Mouse (Mus musculus) urinary bladder, postnatal 10 days (tissue): ENCODE data around the gene Pigt.

Source experiments
- DNase-seq: peaks from one replicate; pipeline ENCODE4 v3.0.0; 2022; ENCODE audit warnings: low spot score

The Pigt gene

DNA sequence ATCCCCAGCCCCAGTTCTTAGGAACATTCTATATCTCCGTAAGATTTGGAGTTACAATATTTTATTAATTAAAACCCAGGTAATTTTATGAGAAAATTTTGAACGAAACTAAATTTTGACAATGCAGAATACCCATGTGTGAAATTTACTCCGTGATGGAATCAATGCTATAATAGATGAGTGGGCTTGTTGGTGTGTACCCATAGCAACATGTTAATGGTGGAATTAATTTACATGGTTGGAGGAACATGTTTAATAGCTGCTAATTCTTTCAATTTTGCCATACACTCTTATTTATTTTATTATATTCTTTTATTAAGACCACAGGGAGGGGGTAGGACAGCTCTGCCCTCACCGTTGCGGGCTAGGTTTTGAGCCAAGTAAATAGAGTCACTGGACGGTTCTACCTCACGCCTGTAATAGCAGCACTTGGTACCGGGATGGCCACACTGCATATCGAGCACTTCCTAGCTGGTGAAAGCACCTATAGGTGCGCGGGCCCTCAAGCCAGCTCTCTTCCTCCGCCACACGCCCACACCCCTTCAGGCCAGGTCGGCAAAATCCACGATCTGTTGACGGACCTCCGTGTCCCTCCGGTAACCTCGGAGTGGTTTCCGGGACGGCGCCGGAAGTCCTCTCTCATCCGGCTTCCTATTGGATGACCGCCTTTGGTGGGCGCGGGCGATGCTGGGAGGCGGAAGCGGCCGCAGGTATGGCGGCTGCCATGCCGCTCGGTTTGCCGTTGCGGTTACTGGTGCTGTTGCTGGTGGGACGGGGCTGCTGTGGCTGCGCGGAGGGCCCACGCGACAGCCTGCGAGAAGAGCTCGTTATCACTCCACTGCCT lies at the start of gene Pigt:
Gene Pigt (plus strand): TSS at position 674 of the 844 bp plus-strand sequence.
- DNase-seq = peak; percentile 57

DNA sequence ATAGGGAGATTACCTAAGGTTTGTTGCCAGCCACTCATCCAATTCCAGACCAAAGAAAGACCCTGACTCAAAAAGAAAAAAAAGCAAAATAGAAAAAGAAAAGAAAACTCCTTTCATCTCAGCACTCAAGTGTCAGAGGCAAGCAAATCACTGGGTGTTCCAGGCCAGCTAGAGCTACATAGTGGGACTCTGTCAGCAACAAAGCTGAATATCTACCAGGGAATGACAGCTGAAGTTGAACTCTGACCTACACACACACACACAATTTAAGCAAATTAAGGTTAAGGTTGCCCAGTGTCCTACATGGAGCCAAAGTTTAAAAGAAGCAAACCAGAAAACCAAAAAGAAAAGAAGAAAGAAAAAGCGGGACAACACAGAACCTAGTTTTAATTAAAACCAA lies 49.2 kb upstream of the Pigt start:
- no peak for DNase-seq

DNA sequence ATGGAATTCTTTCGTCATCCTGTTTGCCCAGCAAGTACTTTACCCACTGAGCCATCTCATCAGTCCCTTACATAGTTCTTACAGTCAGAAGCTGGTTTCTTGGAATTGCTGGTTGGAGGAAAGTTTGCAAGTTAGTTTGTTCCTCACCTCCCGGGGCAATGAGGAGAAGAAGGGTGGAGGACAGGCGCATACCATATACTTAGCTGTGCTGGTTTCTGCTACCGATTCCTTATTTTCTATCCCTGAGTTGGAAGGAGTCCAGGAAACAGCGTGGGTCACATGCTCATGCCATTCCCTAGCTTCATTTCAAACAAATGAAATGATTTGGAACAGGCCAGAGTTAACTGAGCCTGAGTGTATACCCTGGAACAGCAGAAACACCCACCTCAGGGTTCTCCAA lies 48.4 kb upstream of the Pigt start:
- no peak for DNase-seq

DNA sequence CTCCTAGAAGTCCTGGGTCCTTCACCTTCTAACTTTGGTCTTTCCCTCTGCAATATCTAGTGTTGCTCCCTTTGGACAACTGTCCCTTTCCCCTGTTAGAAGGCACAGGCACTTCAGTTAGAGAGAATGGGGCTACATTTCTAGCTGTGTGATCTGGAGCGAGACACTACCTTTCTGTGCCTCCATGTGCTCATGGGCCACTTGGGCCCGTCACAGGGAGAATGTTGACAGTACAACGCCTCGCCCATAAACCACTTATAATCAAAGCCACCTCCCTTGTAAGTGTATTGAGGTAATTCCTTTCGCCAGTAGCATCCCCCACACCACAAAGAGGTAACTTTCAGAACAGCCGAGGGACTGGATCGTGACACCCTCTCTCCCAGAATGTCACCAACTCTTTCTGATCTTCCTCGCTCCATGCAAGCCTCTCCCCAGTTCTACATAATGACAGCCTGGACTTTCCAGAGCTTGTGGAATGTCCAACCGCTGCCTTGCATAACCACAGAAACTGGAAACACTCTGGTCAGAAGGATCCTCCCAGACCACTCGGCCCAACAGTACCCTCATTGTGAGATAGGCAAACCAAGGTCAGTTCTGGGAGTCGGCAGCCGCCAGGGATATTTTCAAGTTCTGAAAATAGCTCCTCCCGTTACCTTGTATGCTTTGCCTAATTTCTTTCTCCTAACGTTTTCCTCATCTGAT lies 47.8 kb upstream of the Pigt start:
- DNase-seq = no peak

DNA sequence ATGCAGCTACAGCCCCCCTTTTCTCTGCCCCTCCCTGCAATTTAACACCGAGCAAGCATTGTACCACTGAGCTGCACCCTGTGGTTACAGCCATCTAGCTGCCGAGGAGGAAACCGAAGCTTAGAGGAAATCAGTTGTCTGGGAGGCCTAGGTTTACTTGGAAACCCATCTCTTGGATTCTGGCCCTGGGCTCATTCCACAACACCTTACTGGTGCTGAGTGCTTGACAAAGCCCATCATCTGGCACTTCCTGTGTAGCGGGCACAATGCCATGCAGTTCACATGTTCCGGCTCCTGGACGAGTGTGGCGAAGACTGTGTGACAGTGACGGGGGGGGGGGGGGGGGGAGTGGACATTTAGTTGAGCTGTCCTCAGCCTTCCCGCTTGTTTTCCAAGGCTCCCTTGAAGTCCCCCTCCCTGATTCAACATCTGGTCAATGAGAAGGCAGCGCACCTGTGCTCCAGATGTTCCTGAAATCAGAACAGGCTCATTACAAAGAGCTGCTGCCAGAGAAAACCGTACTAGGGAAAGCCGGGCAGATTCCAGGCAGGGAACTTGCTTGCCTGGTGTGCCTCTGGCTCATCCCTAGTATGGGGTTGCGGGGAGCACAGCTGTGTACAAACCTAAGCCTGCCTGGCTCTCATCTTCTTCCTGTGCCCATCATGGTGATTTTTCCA lies 45.2 kb upstream of the Pigt start:
- DNase-seq = no peak

DNA sequence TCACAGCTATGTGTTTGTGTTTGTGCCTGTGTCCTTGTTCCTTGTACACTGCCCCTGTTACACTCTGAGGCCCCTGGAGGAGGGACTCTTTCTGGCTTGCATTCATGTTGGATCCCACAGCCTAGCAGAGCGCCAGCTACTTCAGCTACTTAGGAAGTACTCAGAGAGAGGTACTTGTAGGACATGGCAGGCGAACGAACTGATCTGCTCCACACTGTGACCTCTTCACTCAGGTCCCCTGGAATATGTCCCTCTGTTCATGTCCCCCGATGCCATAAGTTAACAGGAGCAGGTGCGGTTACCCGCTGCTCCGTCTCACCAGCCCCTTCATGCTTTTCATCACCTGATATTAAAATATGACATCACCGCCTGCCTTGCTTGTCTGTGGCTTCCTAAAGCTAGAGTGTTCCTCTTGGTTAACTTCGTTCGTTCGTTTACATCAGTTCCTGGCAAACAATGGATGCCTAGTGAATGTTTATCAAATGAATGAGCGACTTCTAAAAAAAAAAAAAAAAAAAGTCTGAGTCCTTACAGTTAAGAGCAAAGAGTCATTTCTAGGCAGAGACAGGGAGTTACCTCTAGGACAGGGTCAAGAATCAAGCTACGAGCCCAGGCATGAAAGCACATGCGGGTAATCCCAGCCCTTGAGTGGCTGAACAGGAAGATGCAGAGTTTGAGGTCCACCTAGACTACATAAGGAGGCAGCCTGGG lies 44.1 kb upstream of the Pigt start:
- no peak for DNase-seq

DNA sequence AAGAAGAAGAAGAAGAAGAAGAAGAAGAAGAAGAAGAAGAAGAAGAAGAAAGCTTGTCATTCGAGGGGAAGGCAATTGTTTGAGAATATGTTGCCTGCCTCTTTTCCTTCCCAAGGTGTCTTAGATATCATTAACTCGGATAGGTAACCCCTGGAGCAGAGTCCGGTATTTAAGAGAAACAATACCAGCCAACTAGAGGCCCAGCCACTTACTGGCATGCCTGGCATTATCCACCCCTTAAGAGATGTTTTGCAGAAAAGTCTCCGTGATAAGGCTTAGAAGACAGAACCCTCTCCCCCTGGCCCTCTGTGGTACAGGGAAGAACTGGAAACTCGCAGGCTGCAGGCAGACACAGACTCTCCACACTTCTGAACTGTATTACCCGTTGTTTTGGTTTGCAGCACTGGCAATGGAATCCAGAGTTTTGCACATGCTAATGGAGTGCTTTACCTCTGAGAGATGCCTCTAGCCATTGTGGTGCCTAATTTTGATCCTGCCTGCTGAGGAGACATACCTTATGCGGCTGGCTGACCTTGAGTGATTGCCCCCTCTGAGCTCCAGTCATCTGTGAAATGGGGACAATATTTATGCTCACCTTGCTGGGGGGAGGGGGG lies 43.3 kb upstream of the Pigt start:
- DNase-seq = no peak

DNA sequence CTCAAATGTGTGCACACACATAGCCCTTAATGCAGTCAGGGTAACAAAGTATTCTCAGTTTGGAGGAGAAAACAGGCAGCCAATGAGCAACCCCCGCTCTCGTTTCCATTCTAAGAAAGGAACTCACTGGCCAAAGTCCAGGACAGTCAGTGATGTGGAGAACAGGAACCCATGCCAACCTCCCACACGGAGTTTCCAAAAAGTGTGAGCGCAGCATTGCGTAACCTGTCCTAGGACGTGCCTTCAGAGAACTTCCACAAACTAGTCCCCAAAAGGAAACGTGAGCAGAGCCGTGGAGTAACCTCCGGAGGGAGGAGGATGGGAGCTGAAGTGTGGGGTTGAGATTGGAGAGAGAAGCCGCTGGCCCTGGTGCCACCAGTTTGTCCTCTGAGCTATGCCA lies 42.5 kb upstream of the Pigt start:
- no peak for DNase-seq

DNA sequence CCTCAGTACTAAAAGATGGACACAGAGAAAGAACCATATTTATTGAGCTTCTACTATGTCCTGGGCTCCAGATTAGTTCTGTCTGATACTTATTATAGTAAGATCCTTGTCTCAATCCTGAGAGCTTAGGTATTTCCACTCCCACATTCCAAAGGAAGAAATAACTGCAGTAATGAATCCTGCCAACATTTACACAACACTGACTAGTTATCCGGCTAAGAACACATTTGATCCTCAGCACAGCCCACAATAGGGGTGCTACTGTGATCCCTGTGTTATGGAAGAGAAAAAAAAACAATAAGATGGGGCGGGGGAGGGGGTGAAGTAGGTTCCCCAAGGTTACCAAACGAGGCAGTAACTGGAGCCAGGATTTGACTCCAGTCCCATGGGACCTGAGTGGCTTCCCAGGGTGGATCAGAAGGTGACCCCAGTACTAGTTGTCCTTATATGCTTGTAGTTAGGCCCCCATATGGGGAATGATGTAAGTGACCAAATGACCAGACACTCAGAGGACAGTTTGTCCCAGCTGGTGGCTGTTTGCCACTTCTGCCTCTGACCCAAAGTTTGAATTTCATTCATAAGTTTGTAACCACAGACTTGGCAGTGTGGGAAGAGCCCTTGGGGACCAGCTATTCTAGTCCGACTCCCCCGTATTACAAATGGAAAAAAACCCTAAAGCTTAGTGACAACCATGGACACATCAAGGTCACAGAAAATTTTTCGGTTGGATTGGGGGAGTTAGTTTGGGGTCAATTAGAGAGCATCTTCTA lies 41.7 kb upstream of the Pigt start:
- no peak for DNase-seq

DNA sequence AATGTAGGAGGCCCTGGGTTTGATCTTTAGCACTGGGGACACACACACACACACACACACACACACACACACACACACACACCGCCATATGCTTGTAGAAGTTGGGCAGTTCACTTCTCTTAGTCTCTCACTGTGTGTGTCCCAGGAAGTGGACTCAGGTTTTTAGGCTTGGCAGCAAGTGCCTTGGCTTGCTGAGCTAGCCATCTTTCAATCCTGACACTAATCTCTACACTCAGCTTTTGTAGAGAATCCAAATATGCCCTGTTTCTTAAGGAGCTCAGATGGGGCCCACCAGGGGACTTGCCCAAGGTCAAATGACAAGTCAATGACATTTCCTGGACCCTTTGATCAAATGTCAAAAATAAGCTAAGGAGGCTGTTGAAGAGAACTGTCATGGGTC lies 40.9 kb upstream of the Pigt start:
- no peak for DNase-seq

DNA sequence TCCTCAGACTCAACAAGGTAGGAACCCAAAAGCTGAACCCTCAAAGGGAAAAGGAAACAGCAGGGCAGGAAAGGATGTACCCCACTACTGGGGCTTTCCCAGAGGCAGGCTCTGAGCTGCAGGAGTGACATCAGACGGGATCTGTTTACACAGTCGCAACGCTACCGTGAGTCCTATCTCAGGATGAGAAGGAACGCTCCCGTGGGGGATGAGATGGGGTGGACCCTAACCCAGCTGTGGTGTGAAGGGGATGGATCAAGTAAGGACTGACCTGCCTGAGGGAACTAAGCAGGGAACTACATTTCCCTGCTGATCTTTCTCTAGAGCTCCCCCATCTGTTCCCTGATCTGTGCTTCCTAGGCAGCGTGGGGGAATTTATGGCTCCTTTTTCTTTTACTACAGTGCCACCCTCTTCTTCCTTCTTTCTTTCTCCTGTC lies 40.4 kb upstream of the Pigt start, which contains the start of gene Sys1:
Gene Sys1 (plus strand): TSS at position 101 of the 437 bp plus-strand sequence.
- no peak for DNase-seq

DNA sequence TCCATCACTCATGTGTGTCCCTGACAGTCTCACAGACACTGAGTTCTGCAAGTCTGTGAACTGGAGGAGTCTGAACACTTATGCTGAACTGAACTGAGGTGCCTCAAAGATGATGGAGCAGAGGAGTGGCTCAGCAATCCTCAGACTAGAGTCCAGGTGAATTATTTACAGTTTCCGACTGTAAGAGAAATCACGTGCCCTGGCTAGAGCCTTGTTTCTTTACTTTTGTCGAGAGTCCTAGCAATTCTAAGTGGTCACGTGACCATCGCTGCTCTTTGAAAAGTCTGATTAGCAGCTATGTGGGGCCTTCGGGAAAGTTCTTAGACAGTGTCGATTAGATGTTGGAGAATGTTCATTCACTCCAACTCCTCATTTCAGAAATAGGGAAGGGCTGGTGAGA lies 39.4 kb upstream of the Pigt start:
- DNase-seq = no peak

DNA sequence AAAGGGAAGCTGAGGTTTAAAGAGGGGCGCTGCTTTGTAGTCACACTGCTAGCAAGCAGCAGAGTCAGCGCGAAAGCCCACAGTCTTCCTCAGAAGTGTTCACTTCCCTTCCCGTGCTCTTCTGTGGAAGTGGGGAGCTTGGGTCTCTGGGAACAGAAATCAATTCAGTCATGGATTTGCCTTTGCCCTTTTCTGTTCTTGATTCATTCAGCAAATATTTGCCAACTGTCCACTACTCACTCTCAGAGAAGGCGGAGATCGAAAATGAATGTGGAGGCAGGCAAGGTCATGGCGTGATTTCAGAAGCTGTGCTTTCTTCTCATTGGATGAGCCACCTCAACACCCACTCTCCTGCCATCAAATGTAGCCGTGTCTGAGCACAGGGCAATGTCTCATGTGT lies 38.8 kb upstream of the Pigt start:
- DNase-seq = no peak

DNA sequence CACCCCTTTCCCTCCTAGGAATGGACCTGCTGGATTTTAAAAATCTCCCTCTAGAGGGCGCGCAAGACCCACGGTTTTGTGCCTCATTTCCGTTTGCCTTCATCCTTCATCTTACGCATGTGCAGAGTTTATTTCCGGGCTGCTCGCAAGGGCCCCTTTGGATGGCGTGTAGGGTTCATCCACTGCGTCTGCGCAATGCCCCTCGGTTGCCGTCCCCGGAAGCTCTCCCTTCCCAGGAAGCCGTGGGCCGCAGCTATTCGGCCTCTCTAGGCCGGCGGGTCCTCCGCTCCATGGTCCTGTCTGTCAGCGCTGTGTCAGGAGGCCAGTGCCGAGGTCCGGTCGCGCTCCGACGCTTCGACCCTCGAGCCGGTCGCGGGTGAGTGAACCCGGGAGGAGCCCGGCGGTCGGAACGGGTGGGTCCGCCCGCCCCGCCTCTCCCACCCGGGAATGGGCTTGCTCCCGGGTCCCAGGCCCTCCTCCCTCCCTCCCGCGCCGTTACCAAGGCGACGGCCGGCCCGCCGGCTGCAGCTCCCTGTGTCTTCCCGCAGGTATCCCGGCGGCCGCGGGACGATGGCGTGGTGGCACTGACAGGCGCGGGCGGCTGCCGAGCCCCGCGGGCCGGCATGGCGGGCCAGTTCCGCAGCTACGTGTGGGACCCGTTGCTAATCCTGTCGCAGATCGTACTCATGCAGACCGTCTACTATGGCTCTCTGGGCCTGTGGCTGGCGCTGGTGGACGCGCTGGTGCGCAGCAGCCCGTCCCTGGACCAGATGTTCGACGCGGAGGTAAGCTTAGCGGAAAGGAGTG lies 36.4 kb upstream of the Pigt start, which contains the start of gene Gm20458:
Gene Gm20458 (plus strand): TSS at position 223 of the 807 bp plus-strand sequence.
- DNase-seq = peak; percentile 79

DNA sequence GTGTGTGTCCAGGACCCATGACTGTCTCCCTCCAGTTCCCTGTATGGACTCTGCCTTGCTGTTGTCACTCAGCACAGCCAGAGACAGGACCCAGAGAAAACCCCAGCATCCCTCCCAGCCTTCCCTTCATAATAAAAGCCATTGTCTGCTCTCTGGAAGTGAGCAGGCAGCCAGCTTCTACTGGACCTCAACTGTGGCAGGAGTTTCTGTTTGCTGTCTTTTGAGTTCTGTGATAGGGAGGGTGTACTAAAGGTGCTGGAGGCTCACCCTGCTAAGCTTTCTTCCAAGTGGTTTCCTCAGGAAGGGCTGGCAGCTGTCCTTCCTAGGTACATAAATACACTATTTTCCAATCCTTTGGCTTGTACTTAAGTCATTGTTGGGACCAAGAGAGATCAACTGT lies 32.2 kb upstream of the Pigt start:
- no peak for DNase-seq

DNA sequence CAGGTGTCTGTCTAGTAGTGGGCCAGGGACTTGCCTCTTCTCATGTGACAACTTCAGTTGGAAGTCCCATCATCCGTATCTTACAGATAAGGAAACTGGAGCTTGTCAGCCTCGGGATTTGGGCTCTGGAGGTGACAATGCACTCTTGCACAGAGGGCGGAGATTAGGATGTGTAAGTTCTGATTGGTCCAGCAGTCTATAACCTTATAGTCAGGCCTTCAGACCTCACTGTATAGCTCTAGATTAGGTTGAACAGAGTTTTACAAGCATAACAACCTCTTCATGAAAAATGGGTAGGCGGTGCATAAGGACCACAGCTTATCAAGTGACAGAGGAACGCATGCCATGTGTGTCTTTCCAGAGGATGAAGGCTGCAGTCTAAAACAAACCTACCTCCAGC lies 30.5 kb upstream of the Pigt start:
- DNase-seq = no peak

DNA sequence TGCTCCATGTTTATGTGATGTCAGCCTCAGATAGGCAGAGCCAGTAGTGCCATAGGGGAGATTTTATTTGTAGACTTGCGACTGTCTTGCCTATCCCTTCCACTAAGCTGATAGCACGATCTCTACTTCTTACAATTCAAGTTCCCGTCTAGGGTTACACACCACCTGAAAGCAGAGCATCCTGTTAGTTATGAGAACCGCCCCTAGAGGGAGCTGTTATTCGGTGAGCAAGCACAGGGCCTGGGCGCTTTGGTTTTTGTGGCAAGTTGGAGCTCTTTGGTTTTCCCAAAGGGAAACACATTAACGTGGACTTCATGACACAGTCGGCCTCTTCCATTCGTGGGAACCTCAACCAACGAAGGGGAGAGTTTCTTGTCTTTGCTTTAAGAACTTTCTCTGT lies 27.1 kb upstream of the Pigt start:
- no peak for DNase-seq

DNA sequence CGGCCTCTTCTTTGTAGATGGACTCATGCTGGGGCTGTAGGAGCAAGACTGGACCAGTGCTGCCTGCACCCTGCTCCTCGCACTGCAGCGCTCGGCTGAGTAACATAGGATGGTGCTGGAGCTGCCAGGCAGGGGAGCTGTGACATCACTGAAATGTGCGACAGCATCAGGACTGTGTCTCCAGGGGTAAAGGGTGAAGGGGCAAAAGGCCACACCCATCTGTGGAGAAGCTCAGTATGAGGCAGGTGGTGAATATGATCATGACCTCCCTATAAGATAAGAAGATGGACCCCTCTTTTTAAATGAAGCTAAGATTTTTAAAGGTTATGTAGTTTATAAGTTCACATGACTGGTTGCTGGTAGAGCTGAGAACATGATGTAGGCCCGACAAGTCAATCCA lies 23.7 kb upstream of the Pigt start, which contains the start of gene Trp53tg5:
Gene Trp53tg5 (minus strand): TSS at position 101 of the 400 bp plus-strand sequence.
- DNase-seq = no peak

DNA sequence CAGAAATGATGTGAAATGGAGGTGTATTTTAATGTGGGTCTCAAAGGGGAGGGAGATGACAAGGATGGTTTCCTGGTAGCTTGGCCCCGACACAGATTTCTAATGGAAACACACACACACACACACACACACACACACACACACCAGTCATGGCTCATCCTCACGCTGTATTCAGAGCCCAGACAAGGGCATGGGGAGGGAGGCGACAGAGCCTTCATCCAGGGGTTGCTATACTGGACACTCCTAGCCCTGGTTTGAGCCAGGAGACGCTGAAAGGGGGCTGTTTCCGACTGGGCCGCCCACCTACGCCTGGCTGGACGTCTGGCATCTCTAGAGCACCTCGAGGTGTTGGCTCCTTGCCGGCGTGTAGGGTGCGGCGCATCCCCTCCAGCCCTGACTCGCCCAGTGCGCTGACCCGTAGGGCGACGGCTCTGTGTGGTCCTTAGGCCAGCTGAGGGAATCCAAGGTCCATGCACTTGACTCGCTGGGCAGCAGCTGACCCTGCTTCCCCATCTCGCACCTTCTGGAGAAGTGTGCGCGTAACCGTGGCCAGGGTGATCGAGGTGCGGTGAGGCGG lies 11.6 kb upstream of the Pigt start, which contains the start of gene Dbndd2:
Gene Dbndd2 (plus strand): TSS at position 426 of the 577 bp plus-strand sequence.
- no peak for DNase-seq
